Mouse (Mus musculus): ENCODE data around the gene Tusc2. TPM values are rescaled to one million over a fixed set of nuclear protein-coding genes. Genes with fewer than 3 reads are reported as not detected.

The Tusc2 gene
- total and polyA plus RNA-seq, 3 experiments = 31.7 to 45.8 (median 39.1) TPM

GRCm38 (mm10) chr9:107607653-107608245, 44.7 kb downstream of the Tusc2 start:
- intact Hi-C loops (cut with DNase I) = no loop called here
- Histone ChIP-seq H3K27me3 (ENCODE audit: control insufficient read depth, insufficient read depth, low read length) (no peaks in the 10 kb centered on the region), H3K79me2 (replicated peaks; ENCODE audit: control insufficient read depth, insufficient read depth, low read length) (no peaks in the 10 kb centered on the region), H3K27ac (peak overlapping the region; percentile 64), H3K9ac (ENCODE audit: low read depth, low read length) (peak overlapping the region; percentile 38; the same call in 1 of the 2 replicates), H3K36me3 (ENCODE audit: control insufficient read depth, insufficient read depth, low read length) (no peaks in the 10 kb centered on the region), H3K4me3 (no peak overlapping the region), H3K4me1 (ENCODE audit: control insufficient read depth, insufficient read depth, low read length) (peaks cover 12% of the 10 kb centered on the region)
- no peak for DNase-seq
- 35% methylated on average over 9 of the region's 9 CpGs for WGBS
- no peak for TF ChIP-seq POLR2A (IDR thresholded peaks at IDR 0.05; ENCODE audit: insufficient read depth, low read depth, low read length)
- TF ChIP-seq EP300 (IDR thresholded peaks at IDR 0.05; ENCODE audit: insufficient read depth, low read depth, low read length) = no peak
- no peak for TF ChIP-seq CTCF (IDR thresholded peaks at IDR 0.05)

GRCm38 (mm10) chr9:107608741-107609432, 45.8 kb downstream of the Tusc2 start, which contains the start of gene Sema3b:
Sema3b (minus strand) TSS chr9:107609229.
- WGBS = 49% methylated on average over 12 of the region's 12 CpGs
- Histone ChIP-seq H3K36me3 (ENCODE audit: control insufficient read depth, insufficient read depth, low read length) (no peaks in the 10 kb centered on the region), H3K27me3 (ENCODE audit: control insufficient read depth, insufficient read depth, low read length) (no peaks in the 10 kb centered on the region), H3K4me3 (no peak within 1 kb of the TSS), H3K4me1 (ENCODE audit: control insufficient read depth, insufficient read depth, low read length) (peaks cover 13% of the 10 kb centered on the region), H3K9ac (ENCODE audit: low read depth, low read length) (peak within 1 kb of the TSS; percentile 38; the same call in 1 of the 2 replicates), H3K27ac (peak within 1 kb of the TSS; percentile 64), H3K79me2 (replicated peaks; ENCODE audit: control insufficient read depth, insufficient read depth, low read length) (no peaks in the 10 kb centered on the region)
- intact Hi-C loops (cut with DNase I) = no loop called here
- no peak for DNase-seq
- TF ChIP-seq EP300 (IDR thresholded peaks at IDR 0.05; ENCODE audit: insufficient read depth, low read depth, low read length) = 0 out of 2 replicates have a peak, but pooled peaks have one; percentile 5
- TF ChIP-seq CTCF (IDR thresholded peaks at IDR 0.05) = no peak

GRCm38 (mm10) chr9:107609433-107609830, 46.4 kb downstream of the Tusc2 start:
- intact Hi-C loops (cut with DNase I) = no loop called here
- H3K4me3 ChIP-seq = no peak overlapping the region
- H3K79me2 ChIP-seq (replicated peaks; ENCODE audit: control insufficient read depth, insufficient read depth, low read length) = no peaks in the 10 kb centered on the region
- H3K9ac ChIP-seq (ENCODE audit: low read depth, low read length) = no peak overlapping the region
- H3K36me3 ChIP-seq (ENCODE audit: control insufficient read depth, insufficient read depth, low read length) = no peaks in the 10 kb centered on the region
- TF ChIP-seq EP300 (IDR thresholded peaks at IDR 0.05; ENCODE audit: insufficient read depth, low read depth, low read length) = no peak
- H3K4me1 ChIP-seq (ENCODE audit: control insufficient read depth, insufficient read depth, low read length) = peaks cover 13% of the 10 kb centered on the region
- no peak for DNase-seq
- H3K27me3 ChIP-seq (ENCODE audit: control insufficient read depth, insufficient read depth, low read length) = no peaks in the 10 kb centered on the region
- WGBS = 74% methylated on average over 4 of the region's 4 CpGs
- no peak overlapping the region for H3K27ac ChIP-seq

DNA sequence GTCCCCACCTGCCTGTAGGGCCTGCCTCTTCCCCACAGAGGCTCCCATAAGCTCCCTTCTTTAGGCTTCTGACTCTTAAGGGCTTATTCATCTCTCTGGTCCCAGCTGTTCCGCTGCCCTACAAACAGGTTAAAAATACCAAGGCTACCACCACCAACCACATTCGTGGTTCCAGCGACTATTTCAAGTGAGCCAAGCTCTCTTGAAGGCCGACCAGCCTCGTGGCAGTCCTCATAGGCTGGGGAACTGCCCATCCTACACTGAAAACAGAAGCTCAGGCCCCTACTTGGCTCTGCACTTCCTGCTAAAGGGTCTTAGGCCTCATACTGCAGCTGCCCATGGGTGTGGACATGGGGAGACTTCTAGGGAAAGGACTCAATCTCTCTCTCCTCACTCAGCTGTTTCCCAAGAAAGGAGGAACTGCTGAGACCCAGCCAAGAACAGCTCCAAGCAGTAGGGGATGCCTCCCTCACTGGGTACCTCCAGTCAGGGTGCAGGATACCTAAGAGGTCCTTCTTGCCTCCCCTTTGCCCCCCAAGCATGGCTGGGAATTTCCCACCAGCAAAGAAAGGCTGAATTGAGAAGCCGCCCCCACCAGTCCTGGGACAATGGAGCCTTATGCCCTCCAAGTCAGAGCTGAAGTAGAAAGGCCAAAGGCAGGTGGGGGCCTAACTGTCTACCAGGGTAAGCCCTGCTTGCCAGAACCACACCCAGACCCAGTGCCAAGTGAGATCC, 48.6 kb downstream of the Tusc2 start:
- Histone ChIP-seq H3K4me3 (peak overlapping the region; percentile 52; the same call in 1 of the 2 replicates), H3K27ac (peak overlapping the region; percentile 98), H3K9ac (ENCODE audit: low read depth, low read length) (peak overlapping the region; percentile 69), H3K27me3 (ENCODE audit: control insufficient read depth, insufficient read depth, low read length) (no peaks in the 10 kb centered on the region), H3K79me2 (replicated peaks; ENCODE audit: control insufficient read depth, insufficient read depth, low read length) (no peaks in the 10 kb centered on the region), H3K36me3 (ENCODE audit: control insufficient read depth, insufficient read depth, low read length) (no peaks in the 10 kb centered on the region), H3K4me1 (ENCODE audit: control insufficient read depth, insufficient read depth, low read length) (peaks cover 13% of the 10 kb centered on the region)
- peak in 1 of 2 experiments; percentile 76 for DNase-seq
- TF ChIP-seq CTCF (IDR thresholded peaks at IDR 0.05) = no peak
- TF ChIP-seq POLR2A (IDR thresholded peaks at IDR 0.05; ENCODE audit: insufficient read depth, low read depth, low read length) = no peak
- no peak for TF ChIP-seq EP300 (IDR thresholded peaks at IDR 0.05; ENCODE audit: insufficient read depth, low read depth, low read length)
- intact Hi-C loops (cut with DNase I) = loop anchor here (1.0 kb wide), 1 partner anchor 22 kb away; no protein-coding TSS in a partner anchor
- 33% methylated on average over 6 of the region's 6 CpGs for WGBS

- TF ChIP-seq EP300 (IDR thresholded peaks at IDR 0.05; ENCODE audit: insufficient read depth, low read depth, low read length) (peak; percentile 84), CTCF (IDR thresholded peaks at IDR 0.05) (peak; percentile 81), POLR2A (IDR thresholded peaks at IDR 0.05; ENCODE audit: insufficient read depth, low read depth, low read length) (peak; percentile 78; the same call in 1 of the 2 replicates)
- Histone ChIP-seq H3K9ac (ENCODE audit: low read depth, low read length) (peak overlapping the region; percentile 69), H3K36me3 (ENCODE audit: control insufficient read depth, insufficient read depth, low read length) (no peaks in the 10 kb centered on the region), H3K27ac (peak overlapping the region; percentile 98), H3K27me3 (ENCODE audit: control insufficient read depth, insufficient read depth, low read length) (no peaks in the 10 kb centered on the region), H3K4me1 (ENCODE audit: control insufficient read depth, insufficient read depth, low read length) (peaks cover 13% of the 10 kb centered on the region), H3K4me3 (peak overlapping the region; percentile 52), H3K79me2 (replicated peaks; ENCODE audit: control insufficient read depth, insufficient read depth, low read length) (no peaks in the 10 kb centered on the region)
- 3% methylated on average over 48 of the region's 48 CpGs for WGBS
- intact Hi-C loops (cut with DNase I) = loop anchor here (1.0 kb wide), 1 partner anchor 21 kb away; no protein-coding TSS in a partner anchor
- peak; percentile 99 to 100 for DNase-seq
These were observed 49.3 kb downstream of the Tusc2 start for GRCm38 (mm10) chr9:107612191-107612944.

Data from heart, adult 2 months (tissue).